Mouse (Mus musculus) layer of hippocampus, postnatal 36 days (tissue): ENCODE data around the gene Pcsk6. TPM values are rescaled to one million over a fixed set of nuclear protein-coding genes. Genes with fewer than 3 reads are reported as not detected.
"Not testable (repeated sequence)": the region's sequence is repeated elsewhere in the genome, so short reads cannot be mapped to it uniquely, and the experiment has no call there.

Experiments used
- DNase-seq, 2 experiments: peaks; one replicate each; pipeline ENCODE4 v3.0.0; 2022
- total RNA-seq, 2 experiments: library from RNA; stranded (reverse); gene quantifications; 2 replicates each; pipeline ENCODE4 v1.2.3; 2021

Pcsk6 gene
- total RNA-seq = 10 to 100 TPM; 12.5 to 14.8 TPM

DNA sequence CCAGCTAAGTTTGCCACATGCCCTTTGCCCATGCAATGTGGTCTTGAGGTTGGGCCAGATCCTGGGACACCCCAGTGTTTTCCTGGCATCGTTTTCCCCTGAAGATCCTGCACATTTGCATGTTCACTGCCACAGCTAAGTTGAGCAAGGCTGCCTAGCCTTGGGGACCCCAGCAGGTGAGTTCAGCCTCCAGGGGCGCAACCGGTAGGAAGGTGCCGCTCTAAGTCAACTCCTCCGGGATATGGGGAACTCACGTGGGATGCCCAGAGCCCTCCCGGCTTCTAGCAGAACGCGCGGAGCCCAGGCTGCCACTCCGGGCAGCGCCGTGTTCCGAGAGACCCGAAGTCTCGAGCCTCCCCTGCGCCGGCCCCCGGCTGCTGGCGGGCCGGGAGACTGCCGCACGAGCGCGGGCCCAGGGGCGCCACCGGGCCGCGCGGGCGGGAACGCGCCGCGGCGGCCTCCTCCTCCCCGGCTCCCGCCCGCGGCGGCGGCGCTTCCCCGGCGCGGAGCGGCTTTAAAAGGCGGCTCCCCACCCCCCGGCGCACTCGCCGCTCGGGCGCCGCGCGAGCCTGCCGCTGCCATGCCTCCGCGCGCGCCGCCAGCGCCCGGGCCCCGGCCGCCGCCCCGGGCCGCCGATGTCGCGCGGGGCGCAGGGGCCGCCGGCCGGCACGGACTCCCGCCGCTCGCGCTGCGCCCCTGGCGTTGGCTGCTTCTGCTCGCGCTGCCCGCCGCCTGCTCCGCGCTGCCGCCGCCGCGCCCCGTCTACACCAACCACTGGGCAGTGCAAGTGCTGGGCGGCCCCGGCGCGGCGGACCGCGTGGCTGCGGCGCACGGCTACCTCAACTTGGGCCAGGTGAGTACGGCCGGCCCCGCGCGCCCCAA is at the start of gene Pcsk6:
Gene Pcsk6, plus strand, starts transcription at position 144 of the 882 bp plus-strand sequence.
- DNase-seq = no peak

DNA sequence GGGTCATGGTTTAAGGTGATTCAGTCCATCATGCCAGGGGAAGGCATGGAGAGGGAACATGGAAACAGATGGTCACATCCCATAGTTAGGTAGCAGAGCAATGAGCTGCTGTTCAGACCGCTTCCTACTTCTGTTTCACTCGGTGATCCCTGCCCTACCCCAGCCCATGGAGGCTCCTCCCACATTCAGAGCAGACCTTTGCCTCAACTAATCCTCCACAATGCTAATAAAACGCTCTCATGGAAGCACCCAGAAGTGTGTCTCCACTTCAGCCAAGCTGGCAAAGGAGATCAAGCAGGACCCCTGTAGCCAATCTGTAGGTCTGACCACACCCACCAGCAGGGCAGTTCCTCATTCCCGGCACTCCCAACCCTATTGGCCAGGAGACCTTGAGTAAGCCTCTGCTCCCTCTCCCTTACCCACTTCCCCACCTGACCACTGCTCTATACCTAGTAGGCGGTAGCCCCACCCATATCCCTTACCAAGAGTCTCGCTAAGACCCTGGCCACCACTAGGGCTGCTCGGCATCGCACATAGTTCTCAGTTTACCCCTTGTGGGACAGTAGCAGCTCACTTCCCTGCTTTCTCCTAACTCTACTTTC is 47.8 kb upstream of the Pcsk6 start:
- no peak for DNase-seq

DNA sequence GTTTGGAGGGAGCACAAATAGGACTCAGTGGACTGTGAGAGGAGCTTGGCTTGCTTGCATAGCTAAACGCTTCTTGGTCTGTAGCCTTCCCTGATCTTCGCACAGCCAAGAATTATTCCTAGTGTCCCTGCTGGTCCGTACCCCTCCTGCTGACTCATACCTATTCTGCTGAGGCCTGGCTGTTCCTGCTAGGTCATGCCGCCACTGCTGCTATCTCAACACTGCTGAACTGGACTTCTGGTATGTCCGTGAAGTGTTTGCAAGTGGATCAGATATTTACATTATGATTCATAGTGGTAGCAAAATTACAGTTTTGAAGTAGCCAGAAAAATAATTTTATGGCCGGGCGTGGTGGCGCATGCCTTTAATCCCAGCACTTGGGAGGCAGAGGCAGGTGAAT is 44.0 kb upstream of the Pcsk6 start:
- no peak for DNase-seq

DNA sequence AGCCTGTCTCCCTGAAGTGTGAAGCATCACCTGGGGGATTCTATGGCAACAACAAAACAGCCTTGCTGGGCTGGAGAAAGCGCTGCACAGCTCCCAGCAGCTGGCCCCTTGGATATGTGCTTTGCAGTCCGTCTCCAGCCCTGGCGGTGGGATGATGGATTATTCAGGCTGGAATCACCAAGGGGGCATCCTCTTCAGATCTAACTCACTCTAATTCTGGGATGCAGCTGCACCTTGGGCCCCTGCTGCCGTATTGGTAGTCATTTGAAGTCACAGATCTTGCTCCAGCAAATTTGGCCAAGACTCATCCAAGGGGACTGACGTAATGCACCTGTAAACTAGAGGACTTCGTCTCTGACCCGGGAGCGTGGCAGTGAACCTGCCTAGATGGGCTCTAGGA is 41.1 kb upstream of the Pcsk6 start:
- no peak for DNase-seq

DNA sequence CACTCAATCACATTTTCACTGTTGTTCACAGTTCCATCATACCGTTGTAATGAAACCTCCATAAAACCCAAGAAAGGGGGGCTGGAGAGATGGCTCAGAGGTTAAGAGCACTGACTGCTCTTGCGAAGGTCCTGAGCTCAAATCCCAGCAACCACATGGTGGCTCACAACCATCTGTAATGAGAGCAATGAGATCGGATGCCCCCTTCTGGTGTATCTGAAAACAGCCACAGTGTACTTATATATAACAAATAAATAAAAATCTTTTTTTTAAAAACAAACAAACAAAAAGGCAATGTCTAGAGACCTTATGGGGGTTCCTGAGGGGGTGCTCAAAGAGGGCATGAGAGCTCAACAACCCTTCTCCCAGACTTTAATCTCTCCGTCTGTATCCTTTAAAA is 39.6 kb upstream of the Pcsk6 start:
- DNase-seq = not testable (repeated sequence)

DNA sequence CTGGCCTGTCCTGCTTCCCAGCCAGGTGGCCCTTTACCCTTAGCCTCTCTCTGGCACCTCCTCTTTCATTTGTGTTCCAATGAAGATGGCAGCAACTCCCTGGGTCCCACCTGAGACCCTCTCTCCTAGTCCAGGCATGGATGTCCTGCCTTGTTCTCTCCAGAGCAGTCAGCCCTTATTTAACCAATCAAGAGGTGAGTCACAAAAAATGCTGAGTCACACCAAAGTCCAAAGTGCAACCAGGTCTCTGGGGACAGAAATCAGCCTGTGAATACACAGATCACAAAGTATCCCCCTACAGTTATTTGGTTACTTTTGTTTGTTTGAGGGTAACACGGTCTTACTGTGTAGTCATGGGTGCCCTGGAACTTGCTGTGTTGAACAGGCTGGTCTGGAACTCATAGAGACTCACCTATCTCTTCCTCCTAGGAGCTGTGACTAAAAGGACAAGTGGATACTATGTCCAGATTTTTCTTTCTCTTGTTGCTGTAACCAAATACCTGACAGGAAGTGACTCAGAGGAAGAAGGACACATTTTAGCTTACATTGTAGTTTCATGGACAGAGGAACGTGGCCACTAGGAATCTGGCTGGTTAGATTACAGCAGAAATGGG is 38.9 kb upstream of the Pcsk6 start:
- DNase-seq = no peak

DNA sequence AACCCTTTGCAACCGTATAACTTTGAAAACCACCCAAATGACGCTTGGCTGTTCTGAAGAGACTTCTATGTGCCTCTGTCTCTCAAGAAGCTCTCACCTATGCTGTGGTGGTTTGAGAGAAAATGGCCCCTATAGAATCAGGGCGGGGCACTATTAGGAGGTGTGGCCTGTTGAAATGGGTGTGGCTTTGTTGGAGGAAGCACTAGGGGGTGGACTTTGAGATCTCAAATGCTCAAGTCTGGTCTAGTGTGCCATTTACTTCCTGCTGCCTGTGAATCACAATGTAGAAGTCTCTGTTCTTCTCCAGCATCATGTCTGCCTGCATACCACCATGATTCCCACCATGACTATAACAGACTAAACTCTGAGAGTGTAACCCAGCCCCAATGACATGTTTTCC is 21.8 kb upstream of the Pcsk6 start:
- no peak for DNase-seq

DNA sequence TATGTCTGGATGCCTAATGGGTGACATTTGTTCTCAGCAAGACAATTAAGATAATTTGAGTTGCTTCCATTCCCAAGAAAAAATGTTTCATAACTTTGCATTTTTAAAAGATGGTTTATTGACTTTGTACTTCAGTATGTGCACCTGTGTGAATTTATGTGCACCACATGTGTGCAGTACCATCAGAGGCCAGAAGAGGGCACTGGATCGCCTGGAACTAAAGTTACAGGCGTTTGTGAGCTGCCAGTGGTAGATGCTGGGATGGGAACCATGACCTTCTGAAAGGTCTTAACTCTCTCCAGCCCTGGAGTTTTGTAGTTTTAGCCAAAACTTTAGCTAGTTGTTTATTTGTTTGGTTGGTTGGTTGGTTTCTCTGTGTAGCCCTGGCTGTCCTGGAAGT is 18.3 kb upstream of the Pcsk6 start:
- DNase-seq = no peak

DNA sequence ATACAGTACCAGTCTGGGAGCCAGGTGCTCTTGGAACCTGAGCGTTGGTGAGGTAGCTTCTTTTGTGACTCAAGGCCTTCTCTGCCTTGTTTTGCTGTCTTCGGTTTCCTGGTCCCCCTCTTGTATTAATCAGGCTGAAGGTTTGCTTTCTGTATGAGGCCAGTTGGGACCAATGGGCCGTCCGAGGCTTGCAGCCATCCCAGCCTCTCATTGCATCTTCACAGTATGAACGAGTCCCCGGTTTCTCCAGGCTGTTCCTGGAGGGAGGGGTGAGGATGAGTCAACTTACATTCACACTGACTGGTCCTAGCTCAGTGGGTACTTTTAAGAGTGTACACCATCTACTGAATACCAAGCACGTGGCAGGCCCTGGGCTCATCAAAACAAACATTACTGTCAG is 553 bp upstream of the Pcsk6 start:
- DNase-seq = no peak

DNA sequence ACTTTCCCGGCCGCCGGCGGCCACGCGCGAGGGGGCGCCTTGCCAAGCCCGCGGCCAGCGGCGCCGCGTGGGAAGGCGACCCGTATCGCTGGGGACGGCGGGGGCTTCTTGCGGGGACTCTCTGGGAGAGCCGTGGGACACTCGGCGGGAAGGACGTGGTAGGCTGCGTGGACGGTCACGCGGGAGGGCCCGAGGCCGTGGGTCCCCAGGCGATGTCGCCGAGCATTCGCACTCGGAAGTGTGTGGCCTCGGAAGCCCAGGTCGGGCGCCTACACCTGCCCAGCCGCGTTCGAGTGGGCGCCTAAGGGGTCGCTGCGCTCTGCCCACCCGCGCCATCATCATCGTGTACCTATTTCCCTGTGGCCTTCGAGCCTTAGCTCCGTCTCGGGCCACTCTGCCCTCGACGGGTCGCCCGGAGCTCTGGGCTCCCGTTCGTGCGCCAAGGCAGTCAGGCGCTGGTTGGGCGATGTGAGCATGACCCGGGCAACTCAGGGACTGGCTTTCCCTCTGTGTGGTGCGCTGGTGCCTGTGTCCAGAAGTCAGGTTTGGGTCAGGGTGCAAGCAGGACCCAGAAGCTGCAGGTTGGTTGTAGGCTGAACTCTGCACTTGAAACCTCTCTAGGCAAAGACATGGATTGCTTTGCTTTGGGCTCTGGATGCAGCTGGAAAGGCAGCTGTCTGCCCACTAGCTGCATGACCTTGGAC is 1.1 kb downstream of the Pcsk6 start:
- DNase-seq = no peak

DNA sequence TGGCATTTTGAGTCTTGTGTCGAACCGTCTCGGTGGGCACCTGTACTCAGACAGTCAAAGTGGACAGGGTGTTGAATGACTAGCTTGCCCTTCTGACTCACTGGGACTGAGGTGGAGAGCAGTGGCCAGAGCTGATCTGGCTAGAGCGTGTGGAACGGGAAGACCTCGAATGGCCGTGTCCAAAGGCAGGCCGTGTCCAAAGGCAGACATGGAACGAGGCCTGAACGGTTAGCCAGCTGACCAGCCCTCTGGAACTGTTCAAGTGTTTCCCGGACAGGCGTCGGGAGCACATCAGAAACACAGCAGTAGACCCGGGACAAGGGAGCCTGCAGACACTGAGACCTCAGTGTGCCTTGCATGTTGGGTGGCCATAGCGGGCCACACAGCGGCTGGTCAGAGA is 7.6 kb downstream of the Pcsk6 start:
- DNase-seq = no peak

DNA sequence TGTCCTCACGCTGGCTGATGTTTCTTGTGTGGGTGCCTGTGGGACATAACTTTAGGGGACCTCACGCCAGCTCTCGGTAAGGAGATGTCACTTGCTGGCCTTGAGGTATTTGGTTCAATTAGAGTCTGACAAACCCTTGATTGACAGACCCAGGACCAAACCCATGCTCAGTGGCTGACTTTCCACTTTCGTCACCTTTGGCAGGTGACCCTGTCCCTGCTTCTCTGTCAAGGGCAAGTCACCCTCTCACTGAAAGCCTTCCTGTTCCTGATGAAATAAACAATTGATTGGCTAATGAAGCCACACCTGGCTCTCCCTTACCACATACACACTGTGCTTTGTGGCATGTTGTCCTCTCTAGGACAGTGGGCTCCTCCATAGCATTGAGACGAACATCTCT is 8.3 kb downstream of the Pcsk6 start:
- DNase-seq = no peak

DNA sequence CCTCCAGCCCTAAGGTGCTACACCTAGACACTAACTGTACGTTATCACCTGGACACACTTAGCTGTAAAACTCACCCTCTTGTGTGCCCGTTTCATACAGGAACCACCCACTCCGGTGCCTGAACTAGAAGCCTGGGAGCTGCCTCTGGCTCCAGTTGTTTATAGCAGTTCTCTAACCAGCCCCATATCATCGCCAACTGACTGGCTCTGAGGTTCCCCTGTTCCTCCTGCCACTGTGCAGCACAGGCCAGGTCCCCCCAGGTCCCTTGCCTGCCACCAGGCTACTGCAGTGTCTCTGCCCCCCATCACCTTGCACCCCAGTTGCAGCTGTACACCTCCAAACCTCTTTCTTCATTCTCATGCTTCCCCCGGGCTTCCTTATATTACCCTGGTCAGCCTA is 8.7 kb downstream of the Pcsk6 start:
- DNase-seq = no peak

DNA sequence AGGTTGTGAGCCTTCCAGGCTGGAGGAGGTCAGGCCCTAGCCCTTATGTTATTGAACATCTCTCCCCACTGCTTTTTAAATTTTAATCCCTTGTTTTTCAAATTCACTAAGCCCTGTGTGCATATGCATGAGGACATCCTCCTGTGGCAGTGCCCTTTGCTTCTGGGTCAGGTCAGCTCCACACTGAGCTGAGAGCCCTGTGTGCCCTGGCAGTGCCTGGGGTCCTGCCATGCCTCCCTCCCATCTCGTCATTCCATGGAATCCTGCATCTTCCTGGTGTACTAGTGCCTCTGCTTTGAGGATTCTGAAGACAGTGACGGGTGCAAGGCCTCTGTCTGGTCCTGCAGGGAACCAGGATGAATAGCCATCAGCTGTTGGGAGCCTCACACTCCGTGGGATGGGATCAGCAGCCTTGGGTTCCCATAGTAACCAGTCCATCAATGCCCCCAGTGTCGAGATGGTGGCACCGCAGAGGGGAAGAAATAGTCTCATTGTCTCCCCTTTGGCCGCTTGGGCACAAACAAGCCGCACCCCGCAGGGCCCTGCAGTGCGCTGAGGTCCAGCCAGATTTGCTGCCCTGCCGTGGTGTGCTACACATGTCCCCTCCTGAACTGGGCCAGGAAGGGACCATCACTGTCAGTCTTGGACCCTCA is 9.5 kb downstream of the Pcsk6 start:
- DNase-seq = peak; percentile 46 to 59

DNA sequence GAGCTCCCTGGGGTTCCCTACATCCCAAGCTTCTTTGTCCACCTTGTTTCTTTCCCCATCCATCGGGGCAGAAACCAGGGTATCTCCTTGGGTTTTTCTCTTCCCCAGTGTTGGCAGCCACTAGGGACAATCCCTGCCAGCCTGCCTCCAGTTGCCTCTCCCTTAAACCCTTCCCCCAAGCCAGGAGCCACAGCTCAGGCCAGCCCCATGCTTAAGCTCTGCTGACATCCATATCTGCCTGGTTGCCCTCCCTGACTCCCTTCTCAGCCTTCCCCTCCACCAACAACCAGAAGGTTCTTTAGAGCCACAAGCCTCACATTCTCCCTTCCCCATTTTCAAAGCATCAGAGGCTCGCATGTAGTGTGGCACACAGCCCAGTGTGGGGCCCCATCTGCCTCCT is 10.3 kb downstream of the Pcsk6 start:
- no peak for DNase-seq

DNA sequence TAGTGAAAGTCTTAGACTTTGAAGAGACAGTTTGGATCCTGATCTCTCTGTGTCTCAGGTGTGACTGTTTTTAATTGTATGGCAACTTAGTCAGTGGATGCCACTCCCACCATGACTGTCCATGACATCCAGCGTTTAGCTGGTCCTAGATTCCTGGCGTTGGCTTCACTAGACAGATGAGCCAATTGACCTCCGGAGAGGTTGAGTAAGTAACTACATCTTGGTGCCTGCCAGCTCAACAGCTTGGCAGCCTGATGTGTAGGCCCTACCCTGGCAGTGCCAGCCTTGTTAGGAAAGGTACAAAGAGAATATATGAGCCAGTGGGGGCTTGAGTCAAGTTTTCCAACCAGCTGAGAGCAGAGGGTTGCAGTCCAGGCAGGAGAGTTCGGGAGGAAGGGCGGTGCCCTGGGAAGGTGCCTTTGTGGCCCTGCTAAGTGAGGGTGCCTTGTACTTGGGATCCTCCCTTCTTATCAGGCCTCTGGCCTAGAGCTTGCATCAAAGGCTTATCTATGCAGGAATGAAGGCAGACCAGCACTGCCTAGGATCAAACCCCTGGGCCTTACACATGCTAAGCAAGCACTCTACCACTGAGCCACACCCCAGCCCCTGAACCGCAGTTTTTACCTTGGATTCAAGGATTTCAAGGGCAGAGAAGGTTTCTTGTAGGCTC is 11.8 kb downstream of the Pcsk6 start:
- no peak for DNase-seq

DNA sequence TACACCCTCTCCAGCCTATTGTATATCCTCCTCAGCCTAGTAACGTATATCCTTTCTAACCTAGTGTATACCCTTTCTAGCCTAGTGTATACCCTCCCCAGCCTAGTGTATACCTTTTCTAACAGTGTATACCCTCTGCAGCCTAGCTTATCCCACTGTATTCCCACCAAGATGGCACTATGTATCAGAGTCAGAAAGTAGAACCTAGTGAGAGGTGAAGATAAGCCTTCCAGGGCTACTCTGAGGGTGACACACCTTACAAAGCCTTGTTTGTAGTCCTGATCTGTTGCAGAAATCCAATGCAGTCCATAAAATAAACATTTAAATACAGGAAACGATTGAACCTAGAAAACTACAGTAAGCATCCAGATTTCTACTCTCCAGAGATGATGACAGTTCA is 12.4 kb downstream of the Pcsk6 start:
- no peak for DNase-seq

DNA sequence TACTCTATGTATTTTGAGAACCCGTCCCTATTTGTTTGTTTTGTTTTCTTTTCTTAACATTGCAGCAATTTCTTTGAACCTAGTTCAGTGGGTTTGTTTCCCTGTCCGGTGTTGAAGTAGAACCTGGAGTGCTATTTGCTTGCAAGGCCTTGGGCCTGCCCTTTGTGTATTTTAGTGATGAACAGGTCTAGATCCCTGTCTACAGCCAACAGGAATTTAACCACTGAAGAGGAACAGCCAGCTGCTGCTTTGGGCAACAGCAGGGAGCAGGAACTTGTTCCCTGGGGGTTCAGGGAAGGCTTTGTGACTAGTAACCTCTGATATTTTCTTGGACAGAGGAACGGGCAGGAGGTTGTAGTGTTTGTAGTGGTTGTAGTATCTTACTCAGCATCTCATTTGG is 15.1 kb downstream of the Pcsk6 start:
- DNase-seq = no peak

DNA sequence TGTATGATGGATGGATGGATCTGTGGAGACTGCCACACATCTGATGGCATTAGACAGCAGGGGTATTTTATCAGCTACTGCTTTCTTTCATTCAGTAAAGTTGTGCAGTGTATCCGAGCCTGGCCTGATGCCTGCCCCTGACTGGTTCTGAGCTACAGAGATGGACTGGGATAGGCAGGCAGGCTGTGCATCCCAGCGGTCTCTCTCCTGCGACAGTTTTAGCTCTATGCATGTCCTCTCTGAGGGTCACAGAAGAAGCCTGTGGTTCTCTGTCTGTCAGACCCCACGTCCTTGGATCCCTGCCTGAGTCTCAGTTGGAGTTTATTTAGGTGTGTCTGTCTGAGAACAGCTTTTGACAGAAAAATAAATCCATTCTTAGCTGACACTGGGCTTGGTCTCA is 16.7 kb downstream of the Pcsk6 start:
- DNase-seq = no peak

DNA sequence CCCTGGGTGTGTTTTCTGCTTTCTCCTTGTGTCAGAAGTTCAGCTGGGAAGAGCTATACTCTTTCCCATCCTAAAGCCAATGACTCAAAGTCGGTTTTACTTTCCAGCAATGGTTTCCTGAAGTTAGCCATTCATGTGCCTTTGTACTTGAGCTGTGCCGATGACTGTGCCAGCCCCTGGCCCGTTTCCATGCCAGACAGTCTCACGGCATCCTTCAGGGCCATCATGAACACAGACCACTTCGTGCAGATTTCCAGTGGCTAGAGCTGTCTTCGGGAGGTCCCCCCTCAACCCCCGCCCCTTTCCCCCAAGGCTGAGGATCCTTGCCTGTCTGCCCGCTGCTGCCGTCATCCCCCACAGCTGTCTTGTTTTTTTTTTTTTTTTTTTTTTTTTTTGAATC is 17.8 kb downstream of the Pcsk6 start:
- no peak for DNase-seq

DNA sequence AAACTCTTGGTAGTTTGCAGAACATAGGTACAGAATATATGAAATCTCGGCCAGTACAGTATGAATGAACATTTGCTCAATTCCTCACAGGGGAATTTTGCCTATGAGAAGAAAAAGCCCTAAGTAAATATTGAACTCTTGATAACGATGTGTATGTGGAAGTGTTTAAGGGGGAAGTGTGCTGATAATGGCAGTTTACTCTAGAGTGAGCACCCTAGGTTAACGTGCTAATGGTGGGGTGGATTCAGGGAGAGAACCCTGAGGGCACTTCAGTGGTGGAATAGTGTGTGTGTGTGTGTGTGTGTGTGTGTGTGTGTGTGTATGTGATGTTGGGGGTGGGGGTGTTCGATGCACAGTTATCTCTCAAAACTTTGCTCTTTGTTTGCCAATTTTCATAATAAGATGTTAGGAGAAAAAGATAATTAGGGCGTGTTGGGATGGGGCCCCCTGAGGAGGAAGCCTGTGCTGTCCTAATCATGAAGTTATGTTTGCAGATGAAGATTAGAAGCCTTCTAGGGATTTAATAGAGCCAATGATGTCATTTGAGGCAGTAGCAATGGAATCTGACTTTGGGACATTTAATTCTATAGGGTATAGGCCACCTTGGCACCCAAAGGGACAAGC is 19.2 kb downstream of the Pcsk6 start:
- no peak for DNase-seq

DNA sequence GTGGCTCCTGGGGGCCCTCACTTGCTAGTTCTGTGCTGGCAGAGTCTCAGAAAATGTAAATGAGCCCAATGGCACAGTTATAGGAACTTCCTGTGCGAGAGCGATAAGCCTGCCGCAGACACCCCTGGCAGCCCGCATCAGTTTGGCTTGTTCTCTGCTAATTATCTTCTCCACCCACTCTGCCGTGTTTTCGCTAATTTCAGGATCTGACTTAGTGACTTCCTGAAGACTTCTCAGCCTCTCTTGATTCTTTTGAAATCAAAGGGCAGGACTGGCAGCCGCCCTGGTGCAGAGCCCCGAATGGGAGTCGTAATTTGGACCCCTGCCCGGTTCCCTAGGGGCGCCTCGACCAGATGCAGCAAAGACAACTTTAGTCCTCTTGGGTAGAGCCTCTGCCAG is 19.8 kb downstream of the Pcsk6 start:
- DNase-seq = no peak
